Mouse (Mus musculus): Measurements from ENCODE around the gene Dynlt1b.
"Not testable (repeated sequence)": the region's sequence is repeated elsewhere in the genome, so short reads cannot be mapped to it uniquely, and the experiment has no call there.

Dynlt1b gene

DNA sequence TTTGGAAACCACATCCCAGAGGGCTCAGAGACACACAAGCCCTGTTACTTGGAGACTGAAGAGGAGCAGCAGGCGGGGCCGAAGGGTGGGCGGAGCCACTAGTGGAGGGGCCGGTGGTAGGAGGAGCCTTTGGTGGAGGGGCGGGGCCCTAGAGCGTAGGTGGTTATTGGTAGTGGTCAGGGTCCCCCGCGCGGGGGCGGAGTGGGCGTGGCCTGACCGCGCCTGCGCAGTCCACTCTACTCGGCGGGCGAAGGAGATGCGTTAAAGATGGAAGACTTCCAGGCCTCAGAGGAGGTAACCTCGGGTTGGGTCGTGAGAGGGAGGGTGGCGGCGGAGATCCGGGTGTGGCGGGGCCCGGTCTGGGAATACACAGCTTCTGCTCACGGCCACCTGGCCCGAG is at the start of gene Dynlt1b:
TSS of gene Dynlt1b (plus strand) at position 168 of the 400 bp plus-strand sequence.
- peak; percentile 100 for DNase-seq

- not testable (repeated sequence) for DNase-seq
Observed at GRCm38 (mm10) chr17:6380182-6380841, 49.6 kb upstream of the Dynlt1b start.

DNA sequence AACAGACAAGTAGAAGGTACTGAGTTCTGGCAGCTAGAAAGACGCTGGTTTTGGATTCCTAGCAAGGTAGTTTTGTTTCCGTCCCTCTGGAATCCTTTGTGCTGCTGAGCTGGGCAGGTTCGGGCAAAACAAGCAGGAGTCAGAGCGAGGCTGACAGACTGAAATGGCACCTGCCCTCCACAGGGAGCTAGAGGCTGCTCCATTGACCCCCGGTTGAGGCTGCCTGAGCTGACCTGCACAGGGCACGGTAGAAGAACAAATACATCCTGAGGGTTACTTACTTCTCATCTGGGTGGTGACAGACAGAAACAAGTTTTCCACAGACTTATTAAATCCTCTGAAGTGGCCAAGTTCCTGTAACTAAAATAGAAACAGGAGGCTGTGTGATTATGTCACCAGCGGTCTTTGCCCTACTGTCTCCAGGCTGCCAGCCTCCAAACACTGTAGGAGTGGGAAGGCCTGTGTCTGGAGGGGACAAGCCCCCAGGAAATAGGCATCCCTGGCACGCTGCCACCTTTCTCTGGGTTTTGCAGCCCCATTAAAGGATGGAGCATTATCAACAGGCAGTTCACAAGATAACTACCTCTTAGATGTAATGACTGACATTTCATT is 48.7 kb upstream of the Dynlt1b start:
- not testable (repeated sequence) for DNase-seq

- not testable (repeated sequence) for DNase-seq
Observed at GRCm38 (mm10) chr17:6386927-6387326, 43.0 kb upstream of the Dynlt1b start.

DNA sequence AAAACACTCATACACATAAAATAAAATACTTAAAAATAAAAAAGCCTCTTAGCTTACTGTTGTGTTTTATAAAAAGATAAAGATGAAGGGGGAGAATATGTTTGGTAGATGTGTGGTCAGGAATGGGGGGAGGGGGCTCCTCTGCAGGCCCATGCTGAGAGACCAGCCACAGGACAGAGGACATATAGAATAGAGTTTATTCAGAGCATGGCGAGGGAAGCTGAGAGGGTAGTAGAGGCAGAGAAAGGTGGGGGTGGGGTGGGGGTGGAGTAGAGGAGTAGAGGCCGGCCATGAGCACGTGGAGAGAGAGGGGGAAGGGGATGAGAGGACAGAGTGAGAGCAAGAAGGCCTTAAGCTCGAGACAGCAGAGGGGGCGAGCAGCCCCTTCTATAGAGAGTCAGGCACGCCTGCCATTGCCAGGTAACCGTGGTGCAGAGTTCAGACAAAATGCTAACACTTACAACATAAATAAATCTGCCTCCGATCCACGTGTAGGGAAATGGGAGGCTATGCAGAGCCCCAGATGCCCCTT is 42.5 kb upstream of the Dynlt1b start:
- not testable (repeated sequence) for DNase-seq

DNA sequence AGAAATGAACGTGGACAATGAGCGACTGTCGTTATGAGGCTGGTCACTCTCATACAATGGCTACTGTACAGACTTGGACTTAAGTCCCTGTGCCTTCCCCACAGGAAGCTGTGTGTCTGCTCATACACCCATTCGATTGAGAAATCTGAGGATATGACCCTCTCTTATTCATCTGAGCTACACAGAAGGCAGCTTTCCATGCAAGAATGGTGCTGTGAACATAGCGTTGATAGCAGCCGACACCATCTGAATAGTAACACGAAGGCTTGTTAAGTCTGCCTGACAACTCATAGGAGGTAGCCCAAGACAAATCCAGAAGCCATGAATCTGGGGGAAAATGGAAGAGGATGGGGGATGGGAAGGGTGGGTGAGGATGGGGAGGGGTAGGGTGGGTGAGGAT is 40.4 kb upstream of the Dynlt1b start:
- DNase-seq: not testable (repeated sequence)

GRCm38 (mm10) chr17:6390731-6391130 is 39.2 kb upstream of the Dynlt1b start:
- not testable (repeated sequence) for DNase-seq

- not testable (repeated sequence) for DNase-seq
Observed at GRCm38 (mm10) chr17:6391736-6392135, 38.2 kb upstream of the Dynlt1b start.

DNA sequence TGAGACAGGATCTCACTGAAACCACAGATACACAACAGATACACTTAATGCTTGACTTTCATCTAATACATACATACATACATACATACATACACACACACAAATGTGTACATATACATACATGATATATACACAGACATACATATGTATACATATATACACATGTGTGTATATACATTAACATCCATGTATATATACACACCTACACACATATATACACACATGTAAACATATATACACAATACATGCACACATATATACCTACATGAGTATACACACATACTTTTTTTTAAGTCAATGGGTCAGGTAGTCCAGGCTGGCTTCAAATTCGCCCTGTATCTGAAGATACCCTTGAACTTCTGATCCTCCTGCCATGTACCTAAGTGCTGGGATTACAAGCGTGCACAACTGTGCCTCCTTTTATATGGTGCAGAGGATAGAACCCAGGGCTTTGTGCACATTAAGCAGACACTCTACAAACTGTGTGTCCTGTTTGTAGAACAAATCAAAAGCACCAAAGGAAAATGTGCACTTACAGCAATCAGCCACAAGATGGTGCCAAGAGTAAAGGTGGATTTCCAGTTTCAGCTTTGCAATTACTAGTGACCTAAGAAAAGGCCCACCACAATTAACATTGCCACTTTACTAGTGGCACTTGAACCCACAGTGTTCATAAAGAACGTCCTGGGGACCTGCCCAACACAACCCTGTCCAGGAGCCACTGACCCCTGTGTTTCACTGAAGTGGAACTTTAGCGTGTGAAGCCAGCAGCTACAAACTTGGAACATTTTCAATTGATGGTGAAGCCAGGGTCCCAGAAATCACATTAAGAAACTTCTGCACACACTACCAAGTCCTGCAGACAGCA is 37.2 kb upstream of the Dynlt1b start:
- not testable (repeated sequence) for DNase-seq

GRCm38 (mm10) chr17:6398079-6398478 is 31.8 kb upstream of the Dynlt1b start:
- DNase-seq: not testable (repeated sequence)

- not testable (repeated sequence) for DNase-seq
Observed at GRCm38 (mm10) chr17:6398816-6399215, 31.1 kb upstream of the Dynlt1b start.

DNA sequence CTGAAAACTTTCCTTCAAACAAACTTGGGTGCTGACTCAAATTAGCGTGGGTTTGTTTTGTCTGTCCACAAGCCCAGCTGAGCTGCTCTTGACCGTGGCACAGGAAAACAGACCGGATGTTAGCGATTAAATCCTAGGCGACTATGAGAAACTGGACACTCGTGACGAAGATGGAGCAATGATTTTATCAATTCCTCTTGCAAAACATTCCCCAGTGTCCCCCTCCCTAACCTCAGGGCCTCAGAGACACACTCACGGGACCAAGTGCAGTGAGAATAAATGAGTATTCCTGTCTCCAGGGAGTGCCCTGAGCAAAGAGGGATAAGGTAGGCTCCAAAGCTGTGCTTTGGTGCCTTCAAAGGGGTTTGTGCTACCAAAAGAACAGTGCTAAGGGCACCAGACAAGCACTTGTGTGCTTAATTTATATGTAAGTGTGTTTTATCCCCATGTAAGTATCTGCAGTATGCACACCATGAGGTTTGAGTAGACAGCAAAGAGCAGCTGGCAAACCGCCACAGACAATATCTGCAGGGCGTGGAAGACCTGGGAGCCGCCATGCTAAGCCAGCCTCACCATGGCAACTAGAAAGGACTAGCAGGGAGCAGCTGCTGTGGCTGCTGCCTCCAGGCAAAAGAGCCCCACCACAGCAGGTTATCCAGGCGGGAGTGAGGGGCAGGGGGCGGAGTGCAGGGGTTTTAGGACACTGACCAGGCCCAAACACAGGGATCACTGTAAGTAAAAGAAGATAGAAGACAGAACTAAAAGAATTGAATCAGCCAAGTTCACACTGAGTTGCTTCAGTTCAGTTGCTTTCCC is 30.4 kb upstream of the Dynlt1b start:
- not testable (repeated sequence) for DNase-seq

- DNase-seq: not testable (repeated sequence)
Observed at GRCm38 (mm10) chr17:6400097-6400489, 29.8 kb upstream of the Dynlt1b start.

GRCm38 (mm10) chr17:6404493-6404892 is 25.4 kb upstream of the Dynlt1b start:
- not testable (repeated sequence) for DNase-seq

- DNase-seq: not testable (repeated sequence)
Observed at GRCm38 (mm10) chr17:6406972-6407371, 22.9 kb upstream of the Dynlt1b start.

DNA sequence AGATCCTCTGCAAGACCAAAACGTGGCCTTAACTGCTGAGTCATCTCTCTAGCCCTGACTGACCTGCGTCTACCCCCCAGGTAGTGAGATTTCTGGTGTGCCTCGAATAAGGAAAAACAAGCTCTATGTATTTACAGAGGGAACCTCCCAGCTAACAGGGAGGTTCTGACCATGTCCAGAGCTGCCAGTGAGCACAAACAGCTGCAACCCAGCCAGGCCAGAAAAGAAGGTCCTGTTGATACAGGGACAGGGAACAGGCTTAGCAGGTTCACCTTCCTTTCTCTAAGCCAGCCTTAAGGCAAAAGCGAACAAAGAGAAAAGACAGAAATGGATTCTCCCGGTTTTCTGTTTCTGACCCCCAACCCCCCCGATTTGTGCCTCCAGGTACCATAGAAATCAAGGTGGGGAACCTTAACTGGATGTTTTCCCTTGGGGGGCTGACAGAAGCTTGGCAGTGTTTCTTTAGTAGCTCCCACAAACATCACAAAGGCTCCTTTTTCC is 19.1 kb upstream of the Dynlt1b start:
- DNase-seq: not testable (repeated sequence)

GRCm38 (mm10) chr17:6417118-6417517 is 12.8 kb upstream of the Dynlt1b start:
- not testable (repeated sequence) for DNase-seq

DNA sequence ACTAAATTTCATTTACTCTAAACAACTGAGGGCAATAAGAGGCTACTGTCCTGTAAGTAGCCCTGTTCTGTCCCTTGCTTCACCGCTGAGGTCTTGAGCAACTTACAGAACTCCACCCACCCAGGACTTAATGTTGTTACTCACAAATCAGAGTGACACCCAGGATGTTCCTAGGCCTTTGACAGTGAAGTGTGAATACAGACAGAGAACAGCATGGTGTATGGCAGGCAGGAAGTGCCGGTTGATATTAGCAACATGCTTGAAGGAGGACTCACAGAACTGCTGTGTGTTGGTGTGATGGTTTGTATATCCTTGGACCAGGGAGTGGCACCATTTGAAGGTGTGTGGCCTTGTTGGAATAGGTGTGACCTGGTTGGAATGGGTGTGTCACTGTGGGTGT is 9.4 kb upstream of the Dynlt1b start:
- not testable (repeated sequence) for DNase-seq

GRCm38 (mm10) chr17:6421547-6422326 is 8.2 kb upstream of the Dynlt1b start:
- DNase-seq: not testable (repeated sequence)

DNA sequence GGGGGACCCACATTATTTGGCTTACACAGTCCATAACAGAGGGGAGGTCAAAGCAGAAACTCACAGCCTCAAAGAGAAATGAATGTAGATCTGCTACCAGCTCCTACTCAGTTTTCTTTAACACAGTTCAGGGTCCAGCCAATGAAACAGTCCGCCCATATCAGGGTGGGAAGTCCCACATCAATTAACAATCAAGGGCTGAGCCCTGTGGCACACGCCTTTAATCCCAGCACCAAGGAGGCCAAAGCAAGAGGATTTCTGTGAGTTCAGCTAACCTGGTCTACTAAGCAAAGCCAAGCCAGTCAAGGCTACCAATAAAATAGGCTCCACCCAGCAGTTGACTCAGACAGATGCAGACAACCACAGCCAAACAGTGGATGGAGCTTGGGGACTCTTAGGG is 7.5 kb upstream of the Dynlt1b start:
- not testable (repeated sequence) for DNase-seq

GRCm38 (mm10) chr17:6422805-6423204 is 7.1 kb upstream of the Dynlt1b start:
- peak; percentile 44 to 68 for DNase-seq

Measured in thymus, adult 18-20 months (tissue).